Mouse (Mus musculus) granulocyte monocyte progenitor cell, adult 5-6 weeks (primary cell): Measurements from ENCODE around the gene Gm10320. TPM values are rescaled to one million over a fixed set of nuclear protein-coding genes. Genes with fewer than 3 reads are reported as not detected.

Experiments
- ATAC-seq: replicated peaks from 2 replicates; pipeline ENCODE4 v1.8.0; 2016; ENCODE audit warnings: mild to moderate bottlenecking, moderate TSS enrichment, inconsistent platforms; ENCODE audit not compliant: poor library complexity, severe bottlenecking
- total RNA-seq, 2 experiments: library from RNA; stranded (forward) in 1 of 2; stranded (reverse) in 1 of 2; fragments of 200-712, 200-1000 nt in 1 of 2; fragments of >200 nt in 1 of 2; fragmentation: Nextera tagmentation in 1 of 2; gene quantifications; 2 replicates each; pipeline ENCODE4 v1.2.3; 2014 to 2017

Gene Gm10320
- total RNA-seq, 2 experiments from 2014 or later: 2.2 to 3.5 TPM

GRCm38 (mm10) chr13:98504181-98504660 is 12.4 kb upstream of the Gm10320 start:
- ATAC-seq: no peak

GRCm38 (mm10) chr13:98503601-98504000 is 11.8 kb upstream of the Gm10320 start:
- no peak for ATAC-seq

- ATAC-seq: no peak
Measured at GRCm38 (mm10) chr13:98502813-98503341, 11.1 kb upstream of the Gm10320 start.

- no peak for ATAC-seq
Measured at GRCm38 (mm10) chr13:98502236-98502812, 10.5 kb upstream of the Gm10320 start.

DNA sequence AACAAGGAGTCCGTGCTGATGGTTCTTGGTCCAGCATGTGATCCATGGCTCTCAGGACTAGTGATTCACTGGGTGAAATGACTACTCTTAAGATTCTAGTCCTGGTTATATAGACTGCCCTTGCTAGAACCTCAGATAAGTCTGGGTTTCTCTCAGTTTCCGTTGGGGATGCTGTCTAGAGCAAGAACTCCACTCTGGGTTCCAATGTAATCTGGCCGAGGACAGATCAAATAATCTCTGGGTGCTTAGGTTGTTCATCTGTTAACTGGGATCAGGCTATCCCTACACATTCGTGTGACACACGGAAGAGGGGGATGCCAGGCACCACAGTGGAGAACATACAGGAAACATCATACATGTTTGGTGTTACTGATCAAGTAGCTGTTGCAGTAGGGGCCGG is 9.5 kb upstream of the Gm10320 start:
- ATAC-seq: no peak

DNA sequence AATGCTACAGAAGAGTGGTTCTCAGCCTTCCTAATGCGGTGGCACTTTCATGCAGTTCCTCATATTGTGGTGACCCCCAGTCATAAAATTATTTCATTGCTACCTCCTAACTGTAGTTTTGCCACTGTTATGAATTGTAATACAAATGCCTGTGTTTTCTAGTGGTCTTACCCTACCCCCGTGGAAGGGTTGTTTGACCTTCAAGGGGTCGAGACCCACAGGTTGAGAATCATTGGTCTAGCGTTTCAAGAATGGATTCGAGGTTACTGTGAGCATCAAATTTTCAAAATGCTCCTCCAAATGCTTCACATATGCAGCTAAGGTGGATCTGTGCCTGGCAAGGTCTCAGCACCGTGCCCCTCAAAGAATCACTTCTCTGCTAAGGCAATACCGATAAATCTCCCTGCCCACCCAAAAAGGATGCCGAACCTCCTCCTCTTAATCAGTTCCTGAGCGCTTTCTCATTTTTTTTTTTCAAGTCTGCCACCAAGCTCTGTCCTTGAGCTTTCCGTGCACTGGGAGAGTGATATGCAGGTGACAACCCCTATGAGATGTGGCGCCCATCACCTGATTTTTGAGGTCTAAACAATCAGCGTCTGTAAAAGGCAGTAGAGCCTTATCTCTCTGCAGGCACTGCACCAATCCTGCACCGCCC is 8.8 kb upstream of the Gm10320 start:
- ATAC-seq: no peak

DNA sequence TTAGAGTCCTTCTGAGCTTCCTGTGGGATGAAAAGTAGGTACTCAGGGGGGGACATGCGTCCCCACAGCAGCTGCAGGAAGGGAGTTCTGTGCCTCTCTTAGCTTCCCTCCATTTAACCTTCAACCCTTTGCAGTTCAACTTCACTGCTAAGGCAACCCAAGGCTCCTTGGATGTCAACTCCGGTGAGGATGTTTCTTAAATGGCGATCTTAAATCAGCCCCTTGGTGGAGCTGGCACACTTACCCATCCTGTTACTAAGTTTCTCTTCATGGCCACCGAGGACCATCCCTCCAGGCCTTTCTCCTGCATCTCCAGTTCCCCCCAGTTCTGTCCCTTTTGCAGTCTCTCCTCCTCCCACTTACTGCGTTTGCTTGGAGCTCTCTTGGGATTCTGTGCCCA is 6.8 kb upstream of the Gm10320 start:
- no peak for ATAC-seq

DNA sequence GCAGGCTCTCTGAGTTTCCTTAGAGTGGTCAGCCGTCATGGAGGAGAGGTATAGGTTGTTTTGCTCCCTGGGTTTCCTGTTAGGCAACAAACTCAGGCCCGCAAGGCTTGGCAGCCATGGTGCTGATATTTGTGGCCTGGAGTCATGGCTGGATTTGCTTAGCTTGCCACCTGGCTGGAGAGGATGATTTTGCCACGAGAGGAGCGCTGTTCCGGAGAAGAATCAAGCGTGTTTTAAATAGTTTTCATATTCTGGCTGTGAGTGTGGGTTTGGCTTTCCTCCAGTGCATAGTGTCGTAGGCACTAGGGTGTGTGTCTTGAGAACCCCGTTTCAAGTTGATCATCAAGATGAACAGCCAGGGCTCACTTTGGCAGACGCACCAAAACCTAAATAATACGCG is 6.3 kb upstream of the Gm10320 start:
- no peak for ATAC-seq

DNA sequence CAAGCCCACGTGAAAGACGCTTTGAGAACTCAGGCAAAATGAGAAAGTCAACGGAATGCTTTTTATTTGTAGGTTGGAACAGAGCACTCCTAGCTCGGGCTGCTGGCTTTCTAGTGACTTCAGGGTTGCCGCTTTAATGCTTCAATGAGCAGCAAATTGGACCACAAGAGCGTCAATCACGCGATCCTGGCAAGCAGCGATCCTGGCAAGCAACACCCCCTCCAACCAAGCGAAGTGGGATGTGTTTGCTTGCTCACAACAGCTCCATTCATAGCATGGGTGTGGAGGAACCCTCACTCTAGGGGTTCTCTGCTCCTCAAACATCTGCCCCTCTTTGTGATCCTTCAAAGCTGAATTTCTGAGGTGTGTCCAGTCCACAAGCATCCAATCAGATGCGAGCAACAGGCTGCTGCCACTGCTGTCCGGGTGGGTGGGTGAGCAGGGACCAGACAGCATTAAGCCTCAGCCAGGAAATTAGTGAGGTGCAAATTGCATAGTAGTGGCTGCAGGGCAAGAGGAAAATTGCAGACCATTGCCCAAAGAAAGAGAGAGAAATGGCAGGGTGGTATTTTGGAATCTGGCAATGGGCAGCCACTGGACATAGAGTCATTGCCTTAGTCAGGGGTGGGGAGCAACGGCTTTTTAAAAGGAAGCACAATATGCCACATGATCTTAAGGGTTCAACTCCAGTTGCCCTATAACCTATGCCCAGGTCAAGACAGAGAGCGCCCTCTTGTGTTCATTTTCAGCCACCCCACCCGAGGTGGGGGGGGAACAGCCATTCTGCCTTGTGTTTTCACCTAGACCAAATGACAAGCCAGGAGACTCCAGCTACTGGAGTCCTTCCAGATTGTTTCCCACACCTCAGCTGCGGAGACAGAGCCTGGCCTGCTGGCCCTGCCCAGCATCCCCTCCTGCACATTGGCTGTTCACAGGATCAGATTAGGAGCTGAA is 5.4 kb upstream of the Gm10320 start:
- ATAC-seq: no peak

- ATAC-seq: no peak
Measured at GRCm38 (mm10) chr13:98494492-98495064, 2.8 kb upstream of the Gm10320 start.

DNA sequence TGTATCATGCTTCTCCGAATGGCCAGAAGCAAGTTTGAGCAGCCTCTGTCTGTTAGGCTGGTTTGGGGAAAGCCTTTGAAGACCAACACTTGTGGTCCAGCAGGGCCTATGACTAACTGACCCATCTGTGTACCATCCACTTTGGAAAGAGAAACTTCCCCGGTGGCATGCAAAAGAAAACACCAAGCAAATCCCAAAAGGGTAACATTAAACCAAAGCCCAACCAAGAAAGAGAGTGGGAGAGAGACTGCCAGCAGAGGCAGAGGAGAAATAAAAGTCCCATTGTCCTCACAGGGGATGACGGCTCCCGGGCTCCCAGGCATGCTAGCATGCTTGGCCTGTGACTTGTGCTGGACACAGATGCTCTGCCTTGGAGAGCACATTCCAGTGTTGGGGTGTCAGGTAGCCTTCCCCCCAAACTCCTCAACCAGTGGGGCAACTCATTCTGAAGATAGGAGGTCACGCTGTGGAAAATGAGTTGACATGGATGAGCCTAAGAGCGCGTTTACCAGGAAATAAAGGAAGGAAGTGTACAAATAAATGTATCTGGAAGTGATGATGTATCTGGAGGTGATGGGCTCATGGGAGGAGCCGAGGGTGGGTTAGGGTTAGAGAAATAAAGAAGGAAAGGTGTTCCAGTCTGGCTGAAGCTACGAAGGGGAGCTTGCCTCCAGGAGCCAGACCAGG is 911 bp upstream of the Gm10320 start:
- ATAC-seq: no peak

- ATAC-seq: no peak
Measured at GRCm38 (mm10) chr13:98486726-98487125, 5.1 kb downstream of the Gm10320 start.

DNA sequence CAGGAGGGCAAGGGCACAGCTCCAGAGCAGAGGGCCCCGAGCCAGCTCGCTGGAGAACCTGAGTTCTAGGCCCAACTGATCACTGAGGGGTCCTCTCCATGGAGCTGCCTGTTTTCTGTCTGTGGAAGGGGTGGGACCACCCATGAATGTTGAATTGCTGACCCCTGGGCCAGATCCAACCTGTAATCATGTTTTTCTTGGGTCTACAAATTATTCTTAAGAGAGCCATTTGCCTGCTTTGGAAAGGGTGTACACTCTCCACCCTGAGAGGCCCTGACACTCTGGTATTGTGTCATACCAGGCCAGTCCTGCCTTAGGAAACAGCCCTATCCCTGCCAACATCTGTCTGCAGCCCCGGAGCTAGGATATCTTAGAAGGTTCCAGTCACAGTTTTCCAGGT is 5.6 kb downstream of the Gm10320 start:
- ATAC-seq: no peak

DNA sequence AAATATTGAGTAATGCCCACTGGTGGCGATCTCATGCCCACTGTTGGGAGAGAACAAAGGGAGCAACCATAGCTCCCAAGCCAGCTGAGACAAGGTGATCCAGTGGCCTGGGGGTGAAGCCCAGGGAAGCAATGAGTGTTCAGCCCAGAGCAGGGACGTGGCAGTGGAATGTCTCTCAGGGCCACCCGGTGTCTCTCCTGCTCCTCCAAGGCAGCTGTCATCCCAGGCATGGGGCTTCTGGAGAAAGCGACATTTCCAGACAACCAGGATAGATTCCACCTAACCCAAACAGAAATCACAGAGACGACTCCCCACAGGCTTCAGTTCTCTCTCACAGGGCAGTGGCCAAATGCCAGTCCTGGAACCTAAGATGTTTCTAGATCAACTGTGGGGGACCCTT is 6.4 kb downstream of the Gm10320 start:
- no peak for ATAC-seq

- ATAC-seq: no peak
Measured at GRCm38 (mm10) chr13:98477991-98478390, 13.8 kb downstream of the Gm10320 start.

DNA sequence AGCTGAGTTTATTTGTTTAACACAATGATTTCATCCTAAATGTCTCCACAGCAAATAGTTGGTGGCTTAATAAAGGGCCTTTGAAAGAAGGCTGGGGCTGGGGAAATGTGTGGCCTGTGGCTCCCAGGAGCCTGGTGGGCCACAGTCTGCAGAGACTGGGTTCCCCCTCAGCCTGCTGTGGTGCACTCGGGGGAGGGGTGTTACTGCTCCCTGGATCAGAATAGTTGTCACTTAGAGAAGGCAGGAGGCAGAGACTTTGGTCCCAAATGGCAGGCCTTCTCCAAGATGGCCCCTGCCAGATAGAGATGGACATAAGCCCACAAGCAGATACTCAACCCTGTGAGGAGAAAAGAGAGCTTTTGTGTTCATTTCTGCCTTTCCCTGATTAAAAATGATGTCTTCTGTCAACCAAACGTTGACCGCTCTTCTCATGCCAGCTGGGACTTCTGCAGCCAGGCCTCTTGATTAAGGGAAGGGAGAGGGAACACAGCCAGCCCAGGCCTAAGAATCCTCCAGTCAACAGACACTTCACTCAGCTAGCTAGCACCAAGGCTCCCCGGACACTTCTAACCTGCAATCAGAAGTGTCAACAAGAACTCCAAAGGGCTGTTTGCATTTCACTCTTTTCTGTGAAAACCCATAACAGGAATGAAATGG is 14.8 kb downstream of the Gm10320 start:
- ATAC-seq: no peak

DNA sequence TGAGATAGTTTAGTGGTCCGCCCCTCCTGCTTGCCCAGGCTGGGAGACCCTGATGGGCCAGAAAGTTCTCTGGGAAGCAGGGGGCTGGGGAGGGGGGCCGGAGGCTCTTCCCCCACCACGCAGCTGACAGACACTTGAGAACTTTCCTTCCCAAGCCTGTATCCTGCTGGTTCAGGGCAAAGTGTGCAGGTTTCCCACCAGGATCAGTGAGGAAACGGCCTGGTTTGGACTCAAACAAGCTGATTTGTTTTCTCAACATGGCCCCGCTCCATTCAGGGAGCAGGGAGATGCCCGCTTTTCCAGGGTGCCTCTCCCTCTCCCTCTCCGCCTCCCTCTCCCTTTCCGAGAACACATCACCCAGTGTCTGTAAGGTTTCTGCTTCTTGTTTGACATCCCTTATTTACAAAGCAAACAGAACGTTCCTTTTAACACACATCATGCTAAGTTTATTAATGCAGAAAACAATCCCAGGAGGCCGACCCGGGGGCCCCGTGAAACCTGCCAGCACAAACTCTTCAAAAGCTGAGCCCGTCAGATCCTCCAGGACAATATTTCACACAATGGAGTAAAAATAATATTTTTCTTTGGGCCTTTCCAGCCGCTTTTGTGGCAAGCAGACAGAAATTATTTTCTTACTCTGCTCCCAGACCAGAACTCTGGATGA is 15.5 kb downstream of the Gm10320 start:
- ATAC-seq: no peak

DNA sequence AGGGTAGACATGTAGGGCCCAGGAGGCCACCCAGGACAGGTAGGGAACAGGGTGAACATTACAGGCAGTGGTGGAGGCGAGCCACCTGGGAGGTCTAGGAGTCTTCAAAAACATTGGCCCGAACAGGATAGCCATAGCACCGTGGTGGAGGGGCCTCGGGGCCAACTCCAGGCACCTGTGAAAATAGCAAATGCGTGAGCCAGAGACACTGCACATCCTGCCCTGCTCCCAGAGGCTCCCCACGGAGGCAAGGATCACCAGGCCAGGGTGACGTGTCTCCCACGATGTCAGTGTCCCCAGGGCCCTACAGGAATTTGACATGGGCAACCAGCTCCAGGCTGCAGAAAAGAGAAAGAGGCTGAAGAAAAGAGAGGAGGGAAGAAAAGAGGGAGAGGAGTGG is 16.1 kb downstream of the Gm10320 start:
- no peak for ATAC-seq

DNA sequence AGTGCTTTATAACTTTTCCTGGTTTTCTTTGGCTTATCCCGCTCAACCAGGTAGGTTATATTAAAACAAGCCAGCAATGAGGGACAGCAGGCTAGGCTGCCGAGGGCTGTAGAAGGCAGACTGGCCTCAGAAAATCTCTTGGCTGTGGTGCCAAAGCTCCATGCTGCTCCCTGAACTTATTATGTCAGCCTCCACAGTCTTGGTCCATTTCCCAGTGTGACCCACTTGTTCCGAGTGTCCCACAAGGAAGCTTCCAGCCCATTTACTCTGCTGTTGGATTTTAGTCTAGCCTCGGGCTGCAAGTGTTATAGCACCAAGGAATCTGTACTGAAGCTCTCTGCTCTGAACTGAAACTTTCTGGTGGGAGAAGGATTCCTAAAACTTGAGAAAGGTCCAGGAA is 18.8 kb downstream of the Gm10320 start:
- ATAC-seq: no peak
